Mouse (Mus musculus) spleen, postnatal 36 days (tissue): ENCODE results near the gene 9330182L06Rik.

Experiments
- DNase-seq, 2 experiments: peaks; one replicate each; pipeline ENCODE4 v3.0.0; 2022; ENCODE audit warnings: low spot score in 2 of 2, mixed read lengths in 1 of 2

The 9330182L06Rik gene

GRCm38 (mm10) chr5:9265586-9266279, at the start of gene 9330182L06Rik:
9330182L06Rik (plus strand) TSS chr5:9266118.
- DNase-seq, result peak in 1 of 2 experiments; percentile 4

GRCm38 (mm10) chr5:9227456-9228008, 38.4 kb upstream of the 9330182L06Rik start:
- no peak for DNase-seq

DNA sequence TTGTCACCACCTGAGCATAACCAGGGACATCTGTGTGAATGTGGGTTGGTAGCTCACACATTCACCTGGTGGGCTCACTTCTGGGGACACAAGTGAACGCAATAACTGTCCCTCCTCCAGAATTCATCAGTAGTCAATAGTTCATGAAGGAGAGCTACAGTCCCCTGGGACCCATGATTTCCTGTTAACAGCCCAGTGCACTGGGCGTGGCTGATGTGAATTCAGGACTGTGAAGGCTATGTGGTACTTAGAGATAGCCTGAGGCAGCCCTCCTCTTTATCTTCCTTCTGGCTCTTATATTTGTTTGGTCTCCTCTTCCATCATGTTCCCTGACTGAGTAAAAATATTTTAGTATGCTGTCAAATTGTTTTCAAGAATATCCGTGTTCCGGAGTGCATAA, 1.6 kb upstream of the 9330182L06Rik start:
- peak in 1 of 2 experiments; percentile 14 for DNase-seq

DNA sequence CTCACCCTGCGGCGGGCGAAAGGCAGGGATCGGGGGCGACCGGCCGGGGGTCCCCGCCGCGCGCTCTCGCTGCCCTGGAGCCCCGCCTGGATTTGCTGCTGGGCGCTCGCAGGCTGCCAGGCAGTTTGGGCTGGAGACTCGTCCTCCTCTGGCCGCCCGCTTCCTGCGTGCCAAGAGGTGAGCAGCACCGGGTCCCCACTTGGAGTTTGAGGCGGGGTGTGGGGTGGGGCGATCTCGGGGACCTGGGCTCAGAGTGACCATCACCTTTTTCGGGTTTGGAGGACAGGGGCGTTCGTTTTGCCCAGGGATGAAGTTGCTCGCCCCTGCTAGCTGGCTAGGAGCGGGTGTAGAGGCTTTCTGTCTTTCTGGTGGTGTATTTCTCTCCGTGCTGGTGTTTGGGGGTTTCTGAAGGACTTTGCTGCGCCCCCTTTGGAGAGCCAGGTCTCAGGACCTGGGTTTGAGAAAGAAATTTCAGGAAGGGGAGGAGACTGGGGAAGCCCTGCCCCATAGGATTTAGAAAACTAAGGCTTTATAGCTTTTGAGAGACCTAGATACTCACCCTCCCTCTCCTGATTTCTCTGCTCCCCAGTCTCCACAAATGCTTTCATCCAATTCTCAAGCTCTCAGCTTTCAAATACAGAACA, 484 bp downstream of the 9330182L06Rik start:
- no peak for DNase-seq

DNA sequence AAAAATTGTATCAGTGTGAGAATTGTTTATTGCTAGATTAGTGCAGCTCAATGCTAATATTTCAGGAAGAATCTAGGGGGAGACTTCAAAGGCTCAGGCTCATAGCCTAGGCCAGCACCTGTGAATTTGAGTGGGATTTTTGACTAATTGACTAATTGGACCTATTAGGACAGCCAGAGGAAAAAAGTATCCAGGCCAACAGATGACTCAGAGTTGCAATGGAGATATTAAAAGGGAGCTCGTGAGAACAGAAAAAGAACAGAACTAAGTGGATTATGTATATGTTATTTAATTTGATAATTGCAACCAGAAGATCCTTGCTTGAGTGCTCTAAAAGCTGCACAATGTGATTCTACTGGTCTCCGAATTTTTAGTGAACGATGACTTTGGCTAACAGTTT, 3.7 kb downstream of the 9330182L06Rik start:
- no peak for DNase-seq

- no peak for DNase-seq
These were observed 7.1 kb downstream of the 9330182L06Rik start for GRCm38 (mm10) chr5:9272976-9273375.

GRCm38 (mm10) chr5:9295777-9296549, 30.0 kb downstream of the 9330182L06Rik start:
- DNase-seq, result no peak

DNA sequence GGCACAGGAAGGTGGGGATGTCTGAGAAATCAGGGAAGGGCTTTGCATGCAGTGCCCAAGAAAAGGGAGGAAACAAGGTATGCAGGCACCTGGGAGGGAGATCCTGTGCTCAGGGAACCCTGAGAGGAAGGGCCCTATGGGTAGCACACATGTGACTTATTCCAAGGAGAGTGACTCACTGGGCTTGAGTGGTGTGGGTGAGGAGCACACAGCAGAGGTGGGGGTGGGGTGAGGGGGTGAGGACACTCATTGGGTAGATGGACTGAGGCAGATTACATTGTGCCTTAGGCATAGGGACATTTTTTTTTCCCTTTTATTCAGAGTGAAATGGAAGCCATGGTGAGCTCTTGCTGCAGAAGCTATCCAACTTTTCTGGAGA, 30.6 kb downstream of the 9330182L06Rik start:
- no peak for DNase-seq

- no peak for DNase-seq
These were observed 60.9 kb downstream of the 9330182L06Rik start for GRCm38 (mm10) chr5:9326863-9327262.

DNA sequence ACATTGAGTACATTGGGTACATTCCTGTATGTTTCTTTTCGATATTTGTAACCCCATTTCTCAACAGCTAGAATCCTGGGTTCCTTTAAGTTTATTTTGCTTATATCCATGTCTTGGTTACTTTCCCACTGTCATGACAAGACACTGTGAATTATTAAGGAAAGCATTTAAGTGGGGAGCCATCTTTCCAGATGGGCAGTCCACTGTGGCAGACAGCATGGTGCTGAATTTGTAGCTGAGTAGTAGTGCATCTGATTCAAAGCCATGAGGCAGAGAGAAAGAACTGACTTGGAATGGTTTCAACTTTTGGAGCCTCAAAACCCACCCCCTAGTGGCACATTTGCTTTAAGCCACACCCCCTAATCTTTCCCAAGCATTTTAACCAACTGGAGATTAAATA, 61.6 kb downstream of the 9330182L06Rik start:
- no peak for DNase-seq

- no peak for DNase-seq
These were observed 73.0 kb downstream of the 9330182L06Rik start for GRCm38 (mm10) chr5:9338756-9339510.

DNA sequence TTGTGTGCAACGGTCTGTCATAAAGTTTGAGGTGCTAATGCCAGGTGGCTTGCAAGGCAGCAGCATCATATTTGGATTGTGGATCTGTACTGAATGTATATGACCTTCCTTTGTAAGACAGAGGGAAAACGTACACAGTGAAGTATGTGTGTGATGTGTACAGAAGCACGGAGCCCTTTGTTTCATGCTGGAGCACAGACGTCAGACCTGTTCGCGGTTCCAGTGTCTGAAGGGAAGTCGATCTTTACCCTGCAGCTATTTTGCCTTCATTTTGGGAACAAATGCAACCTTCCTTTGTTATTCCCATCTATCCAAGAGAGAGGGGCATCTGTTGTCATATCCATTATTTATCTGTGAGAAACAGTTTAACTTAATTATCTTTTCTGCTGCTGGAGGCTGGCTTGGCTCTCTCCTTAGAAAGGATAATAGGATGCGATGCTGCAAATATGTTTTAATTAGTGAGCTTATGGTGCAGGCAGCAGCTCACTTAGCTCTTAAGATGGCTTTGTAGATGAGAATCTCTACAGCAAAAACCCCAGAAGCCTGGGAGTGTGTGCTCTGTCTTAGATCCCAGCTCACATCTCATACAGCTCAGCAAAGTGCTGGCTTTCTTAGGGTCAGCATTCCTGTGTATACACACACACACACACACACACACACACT, 73.7 kb downstream of the 9330182L06Rik start:
- DNase-seq, result no peak

- no peak for DNase-seq
These were observed 78.7 kb downstream of the 9330182L06Rik start for GRCm38 (mm10) chr5:9344581-9344980.

GRCm38 (mm10) chr5:9345038-9345617, 79.2 kb downstream of the 9330182L06Rik start:
- DNase-seq, result no peak

- no peak for DNase-seq
These were observed 79.7 kb downstream of the 9330182L06Rik start for GRCm38 (mm10) chr5:9345625-9346024.

DNA sequence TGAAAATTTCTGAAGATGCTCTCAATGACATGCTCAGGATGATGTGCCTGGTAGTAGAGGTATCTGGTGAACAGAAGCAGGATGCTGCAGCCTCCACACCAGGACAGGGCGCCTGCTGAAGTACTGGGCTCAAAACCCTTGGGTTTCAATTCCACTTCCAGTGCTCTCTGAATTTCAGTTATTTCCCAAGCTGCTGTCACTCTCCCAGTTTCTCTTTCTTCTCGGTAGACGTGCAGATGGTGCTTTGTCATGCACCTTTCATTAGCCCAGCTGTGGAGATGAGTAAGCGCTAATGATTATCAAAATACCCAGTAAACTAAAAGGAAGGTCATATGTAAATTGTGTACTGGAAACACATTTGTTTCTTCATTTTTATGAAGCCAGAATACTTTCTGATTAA, 80.6 kb downstream of the 9330182L06Rik start:
- no peak for DNase-seq

- DNase-seq, result no peak
These were observed 86.2 kb downstream of the 9330182L06Rik start for GRCm38 (mm10) chr5:9352163-9352562.

- no peak for DNase-seq
These were observed 86.7 kb downstream of the 9330182L06Rik start for GRCm38 (mm10) chr5:9352646-9353045.

DNA sequence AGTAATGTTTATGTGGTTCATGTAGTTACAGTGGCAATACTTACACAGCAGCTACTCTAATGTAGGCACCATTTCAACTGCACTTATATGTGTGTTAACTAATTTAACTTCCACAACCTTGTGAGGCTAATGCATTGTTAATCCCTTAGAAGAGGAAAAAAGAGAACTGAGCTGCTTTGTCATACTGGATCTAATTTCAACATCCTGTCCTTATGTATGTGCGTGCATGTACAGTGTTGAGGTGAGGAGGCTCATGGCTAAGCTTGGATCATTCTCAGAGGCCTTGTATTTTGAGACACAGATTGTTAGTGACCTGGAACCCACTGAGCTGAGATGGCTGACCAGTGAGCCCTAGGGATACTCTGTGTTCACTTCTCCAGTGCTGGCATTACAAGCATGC, 88.3 kb downstream of the 9330182L06Rik start:
- DNase-seq, result no peak

GRCm38 (mm10) chr5:9358076-9358475, 92.2 kb downstream of the 9330182L06Rik start:
- no peak for DNase-seq
